Mouse (Mus musculus) MEL (cell line): ENCODE data around the gene Itgb2.

ENCODE experiments used
- CTCF ChIP-seq, 3 experiments: IDR thresholded peaks in 2 of 3; conservative IDR thresholded peaks in 1 of 3; 2 replicates each; pipeline ENCODE4 v1.5.1; 2011 to 2012; ENCODE audit warnings: low read length in 3 of 3, low read depth in 2 of 3, mild to moderate bottlenecking in 2 of 3, improper control_type of control experiment in 1 of 3, inconsistent platforms in 1 of 3, mixed read lengths in 1 of 3, moderate library complexity in 1 of 3; ENCODE audit not compliant: control insufficient read depth in 1 of 3, insufficient read depth in 1 of 3, poor library complexity in 1 of 3, severe bottlenecking in 1 of 3
- GATA1 ChIP-seq: IDR thresholded peaks from 2 replicates; pipeline ENCODE4 v1.6.1; 2011; ENCODE audit warnings: low read depth, low read length, improper control_type of control experiment
- HCFC1 ChIP-seq: IDR thresholded peaks from 2 replicates; pipeline ENCODE4 v1.6.1; 2012; ENCODE audit warnings: low read depth, mild to moderate bottlenecking, inconsistent platforms, low read length, improper control_type of control experiment, moderate library complexity
- KAT2A ChIP-seq: conservative IDR thresholded peaks from 2 replicates; pipeline ENCODE4 v1.6.1; 2012; ENCODE audit warnings: low read depth, low read length, improper control_type of control experiment, inconsistent platforms
- NELFE ChIP-seq: IDR thresholded peaks from 2 replicates; pipeline ENCODE4 v1.6.1; 2011; ENCODE audit warnings: low read depth, low read length, improper control_type of control experiment
- POLR2A ChIP-seq, 2 experiments: IDR thresholded peaks; 2 replicates each; pipeline ENCODE4 v1.6.1; 2011 to 2012; ENCODE audit warnings: low read length in 2 of 2, mild to moderate bottlenecking in 2 of 2, control low read depth in 1 of 2, improper control_type of control experiment in 1 of 2, low read depth in 1 of 2, moderate library complexity in 1 of 2; ENCODE audit not compliant: control insufficient read depth in 1 of 2, insufficient read depth in 1 of 2, poor library complexity in 1 of 2
- SMC3 ChIP-seq: IDR thresholded peaks from 2 replicates; pipeline ENCODE4 v1.6.1; 2011; ENCODE audit warnings: low read depth, low read length, improper control_type of control experiment
- ZNF384 ChIP-seq: IDR thresholded peaks from 2 replicates; pipeline ENCODE4 v1.6.1; 2012; ENCODE audit warnings: low read depth, mild to moderate bottlenecking, inconsistent platforms, low read length, improper control_type of control experiment

- TF ChIP-seq GATA1, result no peak
- TF ChIP-seq ZNF384, result no peak
- TF ChIP-seq CTCF (IDR thresholded peaks at IDR 0.05 in 2 of 3, conservative IDR thresholded peaks at IDR 0.05 in 1 of 3; ENCODE audit: control insufficient read depth in 1 of 3, insufficient read depth in 1 of 3, low read depth in 2 of 3, low read length in 3 of 3, poor library complexity in 1 of 3, severe bottlenecking in 1 of 3), result no peak
- no peak for TF ChIP-seq SMC3
- no peak for TF ChIP-seq NELFE
- no peak for TF ChIP-seq POLR2A (IDR thresholded peaks at IDR 0.05; ENCODE audit: control insufficient read depth in 1 of 2, insufficient read depth in 1 of 2, low read depth in 1 of 2, low read length in 2 of 2, poor library complexity in 1 of 2)
- no peak for TF ChIP-seq HCFC1
- TF ChIP-seq KAT2A, result no peak
Observed at GRCm38 (mm10) chr10:77569973-77570658, 40.1 kb downstream of the Itgb2 start.
